Mouse (Mus musculus) adipocyte (in vitro differentiated cells): ENCODE data around the gene Tex33.

Experiments
- DNase-seq: peaks from one replicate; pipeline ENCODE4 v3.0.0-alpha.2; 2016; ENCODE audit warnings: low spot score

Tex33 gene

DNA sequence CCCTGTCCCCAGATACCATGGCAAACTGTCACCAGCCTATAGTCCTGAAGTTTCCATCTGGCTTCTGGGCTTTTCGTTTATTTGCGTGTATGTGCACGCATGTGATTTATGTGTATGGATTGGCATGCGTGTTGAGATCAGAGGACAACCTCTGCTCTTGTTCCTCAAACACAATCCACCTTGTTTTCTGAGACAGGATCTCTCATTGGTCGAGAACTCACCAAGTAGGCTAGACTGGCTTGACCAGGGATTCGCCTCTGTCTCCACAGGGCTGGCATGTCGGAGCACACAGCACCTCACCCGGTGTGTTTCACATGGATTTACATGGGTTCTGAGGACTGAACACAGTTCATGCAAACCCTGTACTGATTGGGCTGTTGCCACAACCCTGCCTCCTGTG lies 18.4 kb upstream of the Tex33 start:
- no peak for DNase-seq

DNA sequence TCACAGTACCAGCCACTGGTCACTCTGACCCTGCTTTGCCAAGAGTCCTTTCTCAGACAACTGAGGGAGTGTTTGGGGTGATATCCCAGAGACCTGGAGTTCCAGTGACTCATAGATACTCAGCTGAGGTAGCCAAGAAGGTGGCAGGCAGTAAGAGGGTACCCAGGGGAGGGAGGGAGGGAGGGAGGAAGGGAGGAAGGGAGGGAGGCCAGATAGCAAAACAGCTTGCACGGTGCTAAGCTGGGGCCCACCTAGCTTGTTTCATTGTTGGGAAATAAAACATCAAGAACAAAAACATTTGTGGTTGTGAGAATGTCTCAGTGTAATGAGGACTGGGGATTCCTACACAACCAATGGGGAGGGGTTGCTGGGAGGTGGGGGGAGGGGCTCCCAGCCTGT lies 18.0 kb upstream of the Tex33 start:
- no peak for DNase-seq

DNA sequence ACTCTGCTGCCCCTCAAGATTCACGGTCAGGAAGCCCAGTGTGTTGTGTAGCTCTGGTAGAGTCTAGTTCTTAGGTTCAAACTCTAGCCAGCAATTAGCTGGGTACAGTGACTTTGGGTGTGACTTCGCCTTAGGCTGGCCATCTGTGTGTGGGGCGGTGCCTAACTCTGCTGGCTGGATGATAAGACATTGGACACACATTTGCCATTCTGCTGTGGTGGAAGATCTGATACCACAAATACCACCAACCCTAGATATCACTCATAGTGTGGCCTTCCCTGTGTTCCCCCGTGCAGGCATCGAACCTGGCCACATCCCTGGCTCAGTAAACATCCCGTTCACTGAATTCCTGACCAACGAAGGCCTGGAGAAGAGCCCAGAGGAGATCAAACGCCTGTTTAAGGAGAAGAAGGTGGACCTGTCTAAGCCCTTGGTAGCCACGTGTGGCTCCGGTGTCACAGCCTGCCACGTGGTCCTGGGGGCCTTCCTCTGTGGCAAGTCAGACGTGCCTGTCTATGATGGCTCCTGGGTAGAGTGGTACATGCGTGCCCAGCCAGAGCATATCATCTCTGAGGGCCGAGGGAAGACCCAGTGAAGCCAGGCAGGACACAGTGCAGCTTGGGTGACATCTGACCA lies 17.5 kb upstream of the Tex33 start:
- DNase-seq: no peak

DNA sequence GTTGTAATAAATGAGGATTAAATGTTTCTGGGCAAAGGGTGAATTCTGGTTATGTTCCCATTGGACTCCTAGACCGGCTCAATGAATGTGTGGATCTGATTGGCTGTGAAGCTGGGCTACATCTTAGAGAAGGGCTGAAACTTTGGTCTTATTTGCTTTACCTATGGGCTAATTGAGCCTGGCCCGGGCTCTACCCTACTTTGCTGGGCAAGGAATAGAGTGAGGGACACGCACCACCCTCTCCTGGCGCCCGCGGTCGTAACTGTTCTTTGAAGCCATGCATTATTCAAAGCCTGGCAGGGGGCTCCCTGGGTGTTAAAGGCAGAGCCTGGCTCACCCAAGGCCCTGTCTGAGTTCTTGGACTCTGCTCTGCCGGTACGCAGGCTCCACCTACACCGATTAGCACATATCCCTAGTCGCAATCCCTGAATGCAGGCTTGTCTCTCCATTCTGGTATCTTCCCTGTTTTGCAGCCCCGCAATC lies 13.9 kb upstream of the Tex33 start:
- peak; percentile 55 for DNase-seq

DNA sequence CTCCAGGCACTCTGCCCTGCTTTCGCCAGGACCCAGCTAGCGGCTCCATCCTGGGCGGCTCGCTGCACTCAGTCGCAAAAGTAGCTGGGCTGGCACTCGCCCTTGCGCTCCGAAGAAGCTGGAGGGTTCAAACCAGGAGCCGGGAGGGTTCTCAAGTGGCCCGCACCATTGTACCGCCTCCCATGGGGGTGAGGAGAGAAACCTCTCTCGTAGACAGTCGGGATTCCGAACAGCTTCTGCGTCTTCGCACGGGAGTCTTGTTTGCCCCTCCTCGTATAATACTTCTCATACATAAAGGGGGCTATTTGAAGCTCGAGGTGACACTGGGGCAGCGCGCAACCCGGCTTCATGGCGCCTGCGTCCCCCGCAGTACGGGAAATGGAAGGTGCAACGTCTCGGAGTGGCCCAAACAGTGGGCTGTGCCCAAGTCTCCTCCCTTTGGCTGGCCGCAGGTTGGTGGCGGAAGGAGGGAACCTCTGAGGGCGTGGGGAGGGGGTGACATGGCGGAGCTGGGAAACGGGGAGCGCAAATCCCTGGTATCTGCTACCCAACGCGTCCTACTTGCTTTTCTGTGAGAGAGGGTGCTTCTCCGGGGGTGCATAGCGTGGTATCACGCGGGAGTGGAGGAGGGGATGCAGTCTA lies 10.7 kb upstream of the Tex33 start, which contains the start of gene Mpst:
Gene Mpst, plus strand, starts transcription at position 124 of the 642 bp plus-strand sequence.
- DNase-seq: peak; percentile 92

DNA sequence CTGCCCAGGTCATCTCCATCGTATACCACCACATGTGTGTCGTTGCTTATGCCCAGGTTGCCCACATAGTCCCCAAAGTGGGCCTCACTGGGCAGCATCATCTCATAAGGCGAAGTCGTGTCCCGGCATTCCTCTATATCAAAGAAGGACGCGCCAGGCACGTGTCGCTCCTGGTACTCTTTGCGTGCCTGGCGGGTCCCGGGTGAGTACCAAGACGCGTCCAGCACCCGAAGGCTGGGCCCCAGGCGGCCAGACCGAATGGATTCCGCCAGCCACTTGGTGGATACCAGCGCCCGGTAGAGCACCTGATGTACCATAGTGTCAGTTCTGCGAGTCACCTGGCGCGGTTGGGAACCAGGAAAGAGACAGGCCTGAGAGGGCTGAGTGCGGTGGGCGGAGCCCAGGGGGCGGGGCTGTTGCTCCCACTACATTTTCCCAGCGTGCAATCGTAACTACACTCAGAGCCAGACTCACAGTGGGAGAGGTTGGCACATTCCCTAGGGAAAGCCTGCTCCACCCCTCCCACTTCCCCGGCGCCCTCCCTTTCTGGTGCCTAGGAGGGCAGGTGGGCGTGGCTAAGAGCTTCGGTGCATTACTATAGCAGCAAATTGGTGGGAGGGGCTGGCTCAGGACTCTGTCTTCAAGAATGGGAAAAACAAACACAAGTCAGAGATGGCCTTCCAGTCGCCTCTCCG lies 10.0 kb upstream of the Tex33 start, which contains the start of gene Tst:
Gene Tst, minus strand, starts transcription at position 391 of the 695 bp plus-strand sequence.
- peak; percentile 95 for DNase-seq

DNA sequence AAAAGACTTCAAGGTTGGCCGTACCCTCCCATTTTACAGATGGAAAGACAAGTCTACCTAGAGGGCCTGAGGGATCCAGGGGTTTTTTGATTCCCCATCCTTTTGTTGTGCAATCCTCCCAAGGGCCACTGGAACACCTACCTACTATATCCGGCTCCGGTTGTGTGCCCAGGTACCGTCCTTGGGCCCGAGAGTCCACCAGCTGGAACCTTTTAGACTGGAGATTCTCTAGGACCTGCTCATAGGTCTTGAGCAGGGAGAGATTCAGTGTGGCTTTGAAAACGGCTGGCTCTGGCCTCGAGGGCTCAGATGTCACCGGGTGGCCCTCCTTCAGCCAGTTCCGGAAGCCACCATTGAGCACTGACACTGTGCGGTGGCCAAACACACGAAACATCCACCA lies 9.4 kb upstream of the Tex33 start:
- DNase-seq: no peak

DNA sequence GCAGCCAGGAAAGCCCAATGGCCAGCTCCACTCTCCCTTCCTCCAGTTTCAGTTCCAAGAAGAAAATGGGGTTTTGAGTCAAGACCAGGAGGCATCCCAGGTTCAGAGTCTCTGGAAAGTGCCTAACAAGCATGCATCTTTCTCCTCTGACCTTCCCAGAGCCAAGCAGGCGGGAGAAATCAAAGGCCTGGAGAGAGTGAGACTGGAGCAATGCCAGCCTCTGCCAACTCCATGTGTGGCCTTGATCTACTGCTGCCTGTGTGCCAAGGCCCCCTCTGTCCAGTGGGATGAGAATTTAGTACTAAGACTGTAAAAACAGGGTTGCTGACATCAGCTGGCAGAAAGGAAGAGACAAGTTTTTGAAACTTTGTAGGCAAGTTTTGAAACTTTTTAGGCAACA lies 8.2 kb upstream of the Tex33 start:
- peak; percentile 85 for DNase-seq

DNA sequence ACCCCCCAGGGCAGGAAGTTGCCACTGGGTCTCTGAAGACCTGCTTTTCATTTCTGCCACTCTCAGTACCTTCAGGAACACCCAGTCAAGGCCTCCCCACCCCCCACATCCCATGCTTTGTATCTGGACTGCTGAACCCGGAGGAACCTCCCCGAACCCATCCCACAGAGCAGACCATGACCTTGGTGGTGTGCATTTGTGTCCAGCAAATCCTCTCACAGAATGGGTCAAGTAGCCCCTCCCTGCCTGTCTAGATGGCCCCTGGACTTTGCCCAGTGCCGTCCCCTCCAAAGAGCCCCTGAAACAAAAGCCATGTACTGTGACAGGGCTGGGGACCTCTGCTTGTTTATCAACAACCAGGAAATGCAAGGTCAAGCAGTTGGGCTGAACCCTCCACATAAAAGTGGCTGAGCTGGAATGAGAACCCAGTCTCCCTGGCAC lies 7.6 kb upstream of the Tex33 start:
- no peak for DNase-seq

DNA sequence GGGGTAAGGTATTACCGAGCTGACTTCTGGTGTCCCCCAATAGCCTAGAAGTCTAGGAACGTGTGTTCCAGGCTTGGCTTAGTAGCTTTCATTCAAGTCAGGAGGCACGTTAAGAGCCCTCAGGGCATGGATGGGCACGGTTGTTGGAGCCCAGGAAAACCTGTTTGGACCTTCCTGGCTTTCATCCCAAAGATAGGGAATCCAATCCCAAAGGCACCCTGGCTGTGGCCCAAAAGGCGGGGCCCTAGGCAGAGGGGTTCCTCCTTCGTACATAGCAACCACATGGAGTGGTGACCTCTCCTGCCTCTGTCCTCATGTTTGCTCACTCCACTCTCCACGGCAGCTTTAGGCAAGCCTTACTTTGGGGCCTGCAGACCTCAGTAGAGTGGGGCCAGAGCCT lies 6.7 kb upstream of the Tex33 start:
- no peak for DNase-seq

DNA sequence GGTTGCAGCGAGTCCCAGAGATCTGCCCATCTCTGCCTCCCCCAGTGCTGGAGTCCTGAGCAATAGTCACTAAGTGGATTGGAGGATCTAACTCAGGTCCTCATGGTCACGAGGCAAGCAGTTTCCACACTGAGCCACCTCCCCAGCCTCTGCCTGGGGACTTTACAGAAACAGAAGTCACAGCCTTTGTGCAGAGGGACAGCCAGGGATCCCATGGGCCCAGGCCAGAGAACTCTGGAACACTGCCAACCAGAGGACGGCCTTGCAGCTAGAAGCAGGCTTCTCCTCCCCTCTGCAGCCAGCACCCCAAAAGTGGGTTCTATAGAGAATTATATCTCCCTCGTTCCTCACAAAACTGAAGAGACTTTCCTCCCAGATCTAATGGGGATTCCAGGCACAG lies 6.2 kb upstream of the Tex33 start:
- peak; percentile 78 for DNase-seq

DNA sequence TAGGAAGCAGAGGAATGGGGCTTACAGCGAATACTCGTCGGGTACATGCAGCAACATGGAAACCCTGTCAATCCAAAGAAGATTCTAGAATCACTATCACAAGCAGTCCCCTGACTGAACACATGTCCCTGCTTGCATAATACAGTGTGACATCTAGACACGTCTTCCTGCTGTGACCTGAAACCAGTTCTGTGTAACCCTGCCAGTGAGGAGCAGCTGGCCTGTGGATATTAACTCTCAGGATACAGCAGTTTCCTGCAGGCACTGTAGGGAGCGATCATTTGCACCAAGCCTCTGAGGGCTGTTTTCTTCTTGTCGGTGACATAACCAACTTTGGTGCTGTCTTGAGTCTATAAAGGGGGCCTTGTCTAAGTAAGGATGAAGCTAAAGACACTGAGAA lies 5.6 kb upstream of the Tex33 start:
- no peak for DNase-seq

DNA sequence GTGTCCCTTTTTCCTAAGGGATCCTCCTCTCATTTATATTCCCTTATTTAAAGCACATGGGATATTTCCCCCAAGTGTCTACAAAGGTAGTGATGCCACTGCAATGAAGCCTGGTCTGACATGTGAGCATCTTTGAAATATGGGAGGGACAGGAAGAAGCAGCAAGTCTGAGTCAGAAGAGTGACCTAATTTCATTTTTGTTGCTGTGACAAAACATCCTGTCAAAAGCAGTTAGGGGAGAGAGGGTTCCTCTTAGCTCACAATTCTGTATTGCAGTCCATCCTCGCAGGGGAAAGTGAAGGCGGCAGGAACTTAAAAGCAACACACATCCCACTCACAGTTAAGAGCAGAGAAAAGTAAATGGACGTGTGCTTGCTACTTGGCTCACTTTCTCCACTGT lies 4.9 kb downstream of the Tex33 start:
- no peak for DNase-seq

DNA sequence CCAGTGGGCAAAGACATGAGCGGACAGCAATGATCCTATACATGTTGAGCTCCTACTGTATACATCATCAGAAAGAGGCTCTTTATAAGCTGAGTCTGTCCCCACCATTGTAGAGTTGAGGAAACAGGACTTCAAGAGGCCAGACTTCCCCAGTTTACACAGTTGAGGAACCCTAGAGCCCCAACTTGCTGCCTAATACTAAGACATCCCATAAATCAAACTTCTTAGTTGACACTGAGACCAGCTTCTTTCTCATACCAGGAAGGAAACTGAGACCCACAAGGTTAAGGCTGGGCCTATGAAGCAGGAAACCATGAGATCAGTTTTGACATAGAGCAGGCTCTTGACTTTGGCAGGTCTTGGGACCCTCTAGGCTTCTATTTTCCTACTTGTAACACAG lies 10.1 kb downstream of the Tex33 start:
- no peak for DNase-seq

DNA sequence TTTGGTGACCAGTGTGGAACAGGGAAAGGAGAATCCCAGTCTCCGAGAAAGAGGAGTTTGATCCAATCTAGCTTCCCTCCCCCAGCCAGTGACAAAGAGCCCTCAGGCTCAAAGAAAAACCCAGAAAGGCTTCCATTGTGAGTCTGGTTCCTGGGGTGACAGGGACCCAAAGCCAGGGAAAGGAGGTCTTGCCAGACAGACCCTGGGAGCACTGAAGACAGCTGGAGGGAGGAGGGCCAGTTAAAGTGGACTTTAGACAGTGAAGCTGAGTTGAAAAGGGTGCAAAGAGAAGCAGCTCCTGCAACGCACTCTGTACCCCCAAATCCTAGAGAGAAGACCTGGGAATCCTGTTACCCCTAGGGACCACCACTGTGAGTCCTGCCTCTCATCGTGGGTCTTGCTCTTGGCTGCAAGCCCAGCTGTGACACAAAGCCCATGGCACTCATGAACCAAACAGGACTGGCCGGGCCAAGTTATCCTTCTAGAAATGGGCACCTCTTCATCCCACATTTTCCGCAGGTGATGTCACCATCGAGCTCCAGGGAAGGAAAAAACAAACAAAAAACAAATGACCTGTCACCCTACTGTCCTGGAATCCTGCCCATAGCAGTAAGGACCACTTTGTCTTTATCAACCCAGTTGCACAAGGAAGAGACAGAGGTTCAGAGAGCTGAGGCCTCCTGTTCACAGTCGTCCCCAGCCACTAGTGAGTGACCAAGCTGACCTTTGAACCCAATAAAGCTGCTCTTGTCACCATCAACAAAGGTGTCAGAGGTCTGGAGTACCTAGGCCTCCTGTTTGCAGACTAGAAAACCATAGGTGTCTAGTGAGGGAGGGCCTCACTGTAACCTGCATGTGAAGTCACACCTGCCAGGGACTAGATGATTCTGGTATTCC lies 11.2 kb downstream of the Tex33 start:
- no peak for DNase-seq

DNA sequence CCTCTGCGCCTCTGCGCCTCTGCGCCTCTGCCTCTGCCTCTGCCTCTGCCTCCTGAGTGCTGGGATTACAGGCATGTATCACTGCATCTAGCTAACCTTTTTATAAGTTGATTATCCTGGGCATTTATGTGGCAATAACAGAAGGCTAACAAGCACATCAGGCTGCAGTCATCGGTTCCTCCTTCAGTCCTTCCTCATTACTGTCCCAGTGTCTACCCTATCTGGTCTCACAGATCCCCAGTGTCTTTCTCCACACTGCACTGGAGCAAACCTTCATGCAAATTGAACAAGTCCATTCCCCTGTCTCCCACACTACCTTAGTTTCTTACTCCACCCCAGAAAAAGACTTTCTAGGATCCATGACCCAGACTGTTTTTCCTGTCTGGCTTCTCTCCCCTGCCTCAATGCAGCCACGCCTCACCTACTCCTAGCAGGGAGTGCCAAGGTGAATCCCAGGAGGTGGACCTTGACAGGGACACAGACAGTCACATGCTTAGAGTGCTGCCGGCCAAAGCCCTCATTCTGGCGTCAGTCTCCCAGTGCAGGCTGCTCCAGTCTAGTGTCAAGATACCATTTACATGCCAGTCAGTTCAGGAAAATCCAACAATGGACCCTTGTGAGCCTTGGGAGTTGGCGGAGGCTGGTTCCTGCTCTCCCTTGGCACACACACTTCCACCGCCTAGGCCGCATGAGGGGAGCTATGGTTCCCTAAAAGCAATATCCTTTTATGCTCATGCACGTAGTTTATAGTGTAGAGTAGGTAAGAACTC lies 12.1 kb downstream of the Tex33 start:
- no peak for DNase-seq

DNA sequence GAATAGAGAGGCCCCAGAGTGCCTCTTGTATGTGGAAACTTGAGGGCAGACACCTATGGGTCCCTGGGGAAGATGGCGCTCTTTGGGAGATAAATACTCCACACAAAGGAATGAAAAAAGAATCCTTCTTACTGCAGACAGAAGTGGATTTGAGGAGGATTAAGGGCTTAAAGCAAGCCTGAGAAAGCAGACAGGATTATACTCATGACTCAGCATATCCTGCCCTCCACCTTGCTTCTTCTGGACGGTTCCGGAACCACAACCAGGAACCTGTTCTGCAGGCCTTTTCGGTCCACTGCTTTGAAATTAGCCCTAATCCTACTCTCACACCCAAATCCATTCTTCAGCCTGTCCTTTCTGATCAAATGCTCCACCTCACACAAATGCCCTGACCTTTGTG lies 13.6 kb downstream of the Tex33 start:
- DNase-seq: no peak

DNA sequence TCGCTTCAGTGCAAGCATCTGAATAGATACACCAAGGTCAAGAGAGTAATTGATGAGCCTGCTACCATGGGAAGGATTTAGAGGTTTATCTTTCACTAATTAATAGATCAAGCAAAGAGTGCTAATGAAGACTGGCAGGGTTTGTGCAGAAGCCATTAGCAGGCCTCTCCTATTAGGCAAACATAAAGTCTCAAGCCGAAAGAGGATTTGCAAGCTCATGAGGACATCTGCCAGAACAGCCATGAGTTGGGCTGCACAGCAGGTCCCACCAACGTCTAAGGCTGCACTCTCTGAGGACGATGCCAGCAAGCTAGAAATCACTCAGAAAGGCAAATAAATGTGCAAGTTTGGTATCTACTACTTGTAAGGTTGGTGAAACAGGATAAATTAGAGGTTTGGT lies 15.0 kb downstream of the Tex33 start:
- DNase-seq: no peak

DNA sequence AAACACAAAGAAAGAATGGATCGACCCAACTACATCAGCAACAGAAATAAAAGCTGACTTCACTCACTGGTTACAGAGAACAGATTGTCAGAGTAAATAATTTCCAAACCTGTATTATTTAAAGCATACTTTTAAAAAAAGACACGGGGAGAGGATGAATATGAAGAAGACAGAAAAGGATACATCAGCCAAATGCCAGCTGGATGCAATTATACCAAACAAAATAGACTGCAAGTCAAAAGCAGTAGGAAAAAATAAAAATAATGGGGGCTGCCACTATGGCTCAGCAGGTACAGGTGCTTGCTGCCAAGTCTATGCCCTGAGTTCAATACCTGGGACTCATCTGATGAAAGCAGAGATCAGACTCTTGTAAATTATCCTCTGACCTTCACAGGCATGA lies 15.5 kb downstream of the Tex33 start:
- DNase-seq: no peak

DNA sequence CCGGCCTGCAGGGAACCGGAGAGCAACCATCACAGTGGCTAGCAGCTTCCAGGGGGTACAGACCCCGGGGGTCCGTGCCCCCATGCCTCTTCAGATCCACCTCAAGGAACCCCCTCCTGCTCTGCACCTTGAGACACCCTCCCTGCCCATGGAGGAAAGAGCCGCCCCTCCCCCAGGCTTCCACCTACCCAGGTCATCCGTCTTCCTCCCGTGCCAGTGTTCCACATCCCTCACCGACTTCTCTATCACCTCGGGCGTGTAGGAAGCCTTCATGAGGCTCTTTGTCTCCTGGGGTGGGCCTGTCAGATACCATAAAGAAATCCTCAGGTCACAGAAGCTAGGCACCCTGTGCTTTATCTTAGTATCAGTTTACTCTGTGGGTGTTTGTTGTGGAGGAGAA lies 17.2 kb downstream of the Tex33 start:
- no peak for DNase-seq

DNA sequence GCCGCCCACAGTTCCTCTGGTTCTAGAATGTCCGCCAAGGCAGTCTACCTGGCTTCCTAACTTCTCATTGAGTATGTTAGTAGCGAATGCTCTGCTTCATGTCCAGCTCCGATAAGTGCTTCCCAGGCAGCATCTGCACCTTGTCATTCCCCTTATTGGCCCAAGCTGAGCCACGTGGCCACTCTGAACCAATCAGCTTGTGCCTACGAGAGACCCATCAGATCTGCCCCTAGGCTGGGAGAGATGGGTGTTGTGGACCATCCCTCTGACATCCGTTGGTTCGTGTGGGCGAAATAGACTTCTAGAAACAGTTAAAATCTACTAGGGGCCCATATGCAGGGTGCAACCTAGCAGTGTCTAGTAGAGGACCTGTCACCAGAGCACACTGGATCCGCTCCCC lies 17.9 kb downstream of the Tex33 start:
- DNase-seq: no peak
